Mouse (Mus musculus) G1E (cell line): ENCODE results near the gene Cav1. TPM values are rescaled to one million over a fixed set of nuclear protein-coding genes. Genes with fewer than 3 reads are reported as not detected.

Source experiments
- ATAC-seq: 2 replicates; pipeline ENCODE4 v1.8.0; 2016; ENCODE audit warnings: mild to moderate bottlenecking; ENCODE audit not compliant: insufficient number of reproducible peaks, poor library complexity, low FRiP score, severe bottlenecking; ENCODE audit errors: extremely low read depth
- DNase-seq: peaks from one replicate; pipeline ENCODE4 v3.0.0; 2012; ENCODE audit warnings: low spot score
- H3K27me3 ChIP-seq: 2 replicates; pipeline ENCODE4 v1.6.1; 2012; ENCODE audit warnings: mild to moderate bottlenecking, low read length, inconsistent platforms; ENCODE audit not compliant: insufficient read depth
- H3K36me3 ChIP-seq: replicated peaks from 2 replicates; pipeline ENCODE3; 2012; ENCODE audit warnings: mild to moderate bottlenecking, inconsistent platforms
- H3K4me1 ChIP-seq: 2 replicates; pipeline ENCODE4 v1.6.1; 2012; ENCODE audit warnings: low read depth, low read length, inconsistent platforms, mixed read lengths; ENCODE audit not compliant: insufficient read depth
- H3K4me3 ChIP-seq: 2 replicates; pipeline ENCODE4 v1.5.1; 2012; ENCODE audit warnings: low read depth, mild to moderate bottlenecking, inconsistent platforms, low read length, moderate library complexity, mixed read lengths
- H3K9me3 ChIP-seq: replicated peaks from 2 replicates; pipeline ENCODE4 v1.6.1; 2012; ENCODE audit warnings: inconsistent platforms
- CTCF ChIP-seq: IDR thresholded peaks from 2 replicates; pipeline ENCODE4 v1.5.1; 2012; ENCODE audit warnings: low read depth, low read length, inconsistent platforms, mixed read lengths
- GATA1 ChIP-seq: IDR thresholded peaks from 2 replicates; pipeline ENCODE4 v1.6.1; 2012; ENCODE audit warnings: borderline replicate concordance, low read length, inconsistent platforms, mixed read lengths
- GATA2 ChIP-seq: IDR thresholded peaks from 2 replicates; pipeline ENCODE4 v1.6.1; 2012; ENCODE audit warnings: low read depth, low read length, inconsistent platforms, borderline replicate concordance
- POLR2AphosphoS5 ChIP-seq: IDR thresholded peaks from 2 replicates; pipeline ENCODE4 v1.6.1; 2012; ENCODE audit warnings: low read depth, low read length, inconsistent platforms; ENCODE audit not compliant: insufficient replicate concordance
- TAL1 ChIP-seq: conservative IDR thresholded peaks from 2 replicates; pipeline ENCODE4 v1.6.1; 2012; ENCODE audit warnings: low read depth, low read length, inconsistent platforms, mixed read lengths
- polyA plus RNA-seq: library from polyadenylated mRNA; stranded (reverse); fragments of >175 nt; gene quantifications from 2 replicates; pipeline ENCODE4 v1.2.3, GENCODE M21; 2012
- total RNA-seq, 2 experiments: library from RNA; stranded (forward) in 1 of 2; stranded (reverse) in 1 of 2; fragments of 200-1000 nt in 1 of 2; fragments of >200 nt in 1 of 2; fragmentation: Nextera tagmentation in 1 of 2; gene quantifications; 2 replicates each; pipeline ENCODE4 v1.2.3; 2014 to 2017

Gene Cav1
- total RNA-seq (2014; fragmentation: Nextera tagmentation) (not detected in 2 replicates), total RNA-seq (2017) (0.12 TPM in 1 of 2 replicates, not detected in the other), polyA plus RNA-seq (0.23 TPM in 1 of 2 replicates, not detected in the other)

GRCm38 (mm10) chr6:17305954-17306601 lies at the start of gene Cav1:
TSS of gene Cav1 (plus strand) at chr6:17306335.
- Histone ChIP-seq H3K9me3 (no peaks in the 10 kb centered on the region), H3K27me3 (peaks cover 21% of the 10 kb centered on the region), H3K4me1 (no peaks in the 10 kb centered on the region), H3K36me3 (no peaks in the 10 kb centered on the region), H3K4me3 (no peak within 1 kb of the TSS)
- no peak for DNase-seq
- TF ChIP-seq POLR2AphosphoS5 = no peak
- no peak for TF ChIP-seq GATA1
- no peak for TF ChIP-seq GATA2
- no peak for TF ChIP-seq CTCF
- no peak for TF ChIP-seq TAL1
- no peak for ATAC-seq

GRCm38 (mm10) chr6:17258142-17258541 lies 48.0 kb upstream of the Cav1 start:
- TF ChIP-seq GATA1 (no peak), GATA2 (no peak)
- H3K4me3 ChIP-seq = no peak overlapping the region
- no peaks in the 10 kb centered on the region for H3K36me3 ChIP-seq
- no peaks in the 10 kb centered on the region for H3K27me3 ChIP-seq
- H3K9me3 ChIP-seq = no peaks in the 10 kb centered on the region
- no peaks in the 10 kb centered on the region for H3K4me1 ChIP-seq
- DNase-seq (no peak), ATAC-seq (no peak)

DNA sequence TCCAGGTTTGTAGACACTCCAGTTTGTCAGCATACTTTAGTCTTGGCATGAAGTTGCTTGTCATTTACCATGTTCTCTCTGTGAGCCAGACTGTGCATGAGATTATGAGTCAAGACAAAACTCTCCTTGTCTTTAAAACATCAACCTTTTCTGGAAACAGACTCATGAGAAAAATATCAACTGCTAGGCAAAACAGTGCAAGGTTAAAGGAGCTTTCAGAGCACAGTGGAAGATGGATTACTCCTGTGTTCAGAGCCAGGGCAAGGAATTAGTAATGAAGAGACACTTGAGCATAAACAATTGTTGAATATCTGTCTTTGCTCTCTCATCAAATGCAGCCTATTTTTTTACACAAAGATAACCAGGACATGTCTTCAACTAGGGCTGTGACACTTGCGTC lies 47.2 kb upstream of the Cav1 start:
- TF ChIP-seq CTCF (no peak), GATA2 (no peak), TAL1 (no peak), GATA1 (no peak), POLR2AphosphoS5 (no peak)

DNA sequence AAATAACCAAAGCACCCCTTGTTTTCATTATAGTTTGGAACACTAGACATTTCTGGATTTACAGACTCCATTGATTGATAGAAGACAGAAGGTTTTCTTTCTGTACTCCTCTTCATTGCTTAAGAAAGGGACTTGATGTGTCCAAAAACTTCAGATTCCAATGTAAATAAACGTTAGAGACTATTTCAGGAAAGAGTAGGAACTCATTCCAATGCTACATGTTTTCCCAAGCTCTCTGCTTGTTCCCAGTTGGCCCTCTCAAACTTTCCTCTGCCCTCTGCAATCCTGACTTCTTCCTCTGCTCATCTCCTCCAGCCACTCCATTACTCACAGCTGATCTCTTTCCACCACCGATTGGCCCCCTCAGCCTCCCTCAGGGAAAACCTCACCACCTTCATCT lies 43.3 kb upstream of the Cav1 start:
- Histone ChIP-seq H3K27me3 (peaks cover 3% of the 10 kb centered on the region; the same call in 1 of the 2 replicates), H3K4me1 (no peaks in the 10 kb centered on the region), H3K36me3 (no peaks in the 10 kb centered on the region), H3K9me3 (no peaks in the 10 kb centered on the region), H3K4me3 (no peak overlapping the region)
- no peak for TF ChIP-seq POLR2AphosphoS5
- TF ChIP-seq GATA1 = no peak
- TF ChIP-seq TAL1 = no peak
- no peak for TF ChIP-seq GATA2
- no peak for TF ChIP-seq CTCF
- no peak for DNase-seq
- ATAC-seq = no peak

More for the DNA sequence above, 47.2 kb upstream of the Cav1 start:
- Histone ChIP-seq H3K36me3 (no peaks in the 10 kb centered on the region), H3K9me3 (no peaks in the 10 kb centered on the region), H3K27me3 (no peaks in the 10 kb centered on the region), H3K4me3 (no peak overlapping the region), H3K4me1 (no peaks in the 10 kb centered on the region)
- ATAC-seq (no peak), DNase-seq (no peak)

DNA sequence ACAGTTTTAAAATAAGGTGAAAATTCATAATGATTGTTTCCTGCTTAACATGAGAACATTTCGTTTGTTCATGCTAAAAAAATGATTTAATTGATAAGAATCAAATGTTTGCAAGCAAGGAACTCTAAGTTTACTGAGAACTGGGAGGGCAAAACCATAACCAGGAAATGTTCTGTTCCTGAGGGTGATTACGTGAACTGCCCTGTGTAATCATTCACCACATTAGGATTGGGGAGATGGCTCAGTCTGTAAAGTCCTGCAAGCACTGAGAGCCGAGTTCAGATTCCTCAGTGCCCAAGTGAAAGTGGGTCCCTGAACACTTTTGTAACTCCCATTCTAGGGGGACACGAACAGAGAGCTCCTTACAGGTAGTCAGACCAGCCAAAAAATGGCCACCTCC lies 41.1 kb upstream of the Cav1 start:
- no peaks in the 10 kb centered on the region for H3K36me3 ChIP-seq
- H3K27me3 ChIP-seq = peaks cover 3% of the 10 kb centered on the region; the same call in 1 of the 2 replicates
- H3K9me3 ChIP-seq = no peaks in the 10 kb centered on the region
- TF ChIP-seq POLR2AphosphoS5 = no peak
- no peak for TF ChIP-seq GATA1
- no peak for TF ChIP-seq CTCF
- TF ChIP-seq GATA2 = no peak
- no peak for TF ChIP-seq TAL1
- no peak for ATAC-seq
- no peak for DNase-seq
- H3K4me3 ChIP-seq = no peak overlapping the region
- H3K4me1 ChIP-seq = no peaks in the 10 kb centered on the region

GRCm38 (mm10) chr6:17266466-17266865 lies 39.7 kb upstream of the Cav1 start:
- H3K4me3 ChIP-seq = no peak overlapping the region
- no peaks in the 10 kb centered on the region for H3K36me3 ChIP-seq
- ATAC-seq (no peak), DNase-seq (no peak)
- no peaks in the 10 kb centered on the region for H3K9me3 ChIP-seq
- peaks cover 3% of the 10 kb centered on the region; the same call in 1 of the 2 replicates for H3K27me3 ChIP-seq
- no peaks in the 10 kb centered on the region for H3K4me1 ChIP-seq
- TF ChIP-seq TAL1 = no peak
- TF ChIP-seq GATA2 = no peak
- no peak for TF ChIP-seq GATA1
- no peak for TF ChIP-seq CTCF
- TF ChIP-seq POLR2AphosphoS5 = no peak
